Mouse (Mus musculus): ENCODE measurements around the gene Gm29735. TPM values are rescaled to one million over a fixed set of nuclear protein-coding genes. Genes with fewer than 3 reads are reported as not detected.
"Not testable (repeated sequence)": the region's sequence is repeated elsewhere in the genome, so short reads cannot be mapped to it uniquely, and the experiment has no call there.

The Gm29735 gene
- not detected in 2 replicates for polyA plus RNA-seq (2015; fragmentation: Nextera tagmentation; extraction: Ambion mirVana)

DNA sequence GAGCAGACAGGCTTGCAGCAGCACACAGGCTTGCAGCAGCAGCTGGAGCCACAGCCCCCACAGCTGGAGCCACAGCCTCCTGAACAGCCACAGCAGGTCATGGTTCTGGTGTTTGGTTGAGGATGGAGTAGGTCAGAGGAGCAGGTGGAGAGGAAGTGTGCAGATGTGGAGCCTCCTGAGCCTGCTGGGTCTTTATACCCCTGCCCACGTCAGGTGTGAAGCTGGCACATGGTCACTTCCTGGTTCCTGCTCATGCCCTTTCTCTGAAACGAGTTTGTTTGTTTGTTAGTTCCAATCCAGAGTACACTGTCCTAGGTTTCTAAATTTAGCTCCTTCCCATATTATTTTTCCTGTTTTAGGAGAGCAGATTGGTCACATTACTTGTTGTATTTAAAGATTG lies at the start of gene Gm29735:
Gm29735 (minus strand) TSS at position 101 of the 400 bp plus-strand sequence.
- not testable (repeated sequence) for H3K9me3 ChIP-seq; H3K4me2 ChIP-seq (replicated peaks); H3K27me3 ChIP-seq; H3K4me1 ChIP-seq; H3K27ac ChIP-seq; ATAC-seq (ENCODE audit: low FRiP score, low read depth); H3K36me3 ChIP-seq; H3K9ac ChIP-seq; H3K4me3 ChIP-seq
- 39% methylated on average over 2 of the region's 2 CpGs for WGBS

- Histone ChIP-seq H3K27ac (no peak overlapping the region), H3K27me3 (peaks cover 3% of the 10 kb centered on the region; the same call in 1 of the 2 replicates), H3K9me3 (no peaks in the 10 kb centered on the region), H3K36me3 (no peaks in the 10 kb centered on the region), H3K4me3 (no peak overlapping the region), H3K4me2 (replicated peaks) (no peak overlapping the region), H3K4me1 (no peaks in the 10 kb centered on the region), H3K9ac (no peak overlapping the region)
- no peak for ATAC-seq (ENCODE audit: low FRiP score, low read depth)
Observed at GRCm38 (mm10) chr7:142205488-142205887, 48.6 kb upstream of the Gm29735 start.

GRCm38 (mm10) chr7:142201064-142201463 lies 44.2 kb upstream of the Gm29735 start, which contains the start of gene Krtap5-3:
Gene Krtap5-3 (plus strand): TSS chr7:142201364.
- H3K27me3 ChIP-seq, result peaks cover 3% of the 10 kb centered on the region; the same call in 1 of the 2 replicates
- ATAC-seq (ENCODE audit: low FRiP score, low read depth), result no peak
- H3K27ac ChIP-seq, result no peak within 1 kb of the TSS
- no peaks in the 10 kb centered on the region for H3K36me3 ChIP-seq
- H3K4me1 ChIP-seq, result no peaks in the 10 kb centered on the region
- no peak within 1 kb of the TSS for H3K4me3 ChIP-seq
- H3K9ac ChIP-seq, result no peak within 1 kb of the TSS
- no peaks in the 10 kb centered on the region for H3K9me3 ChIP-seq
- H3K4me2 ChIP-seq (replicated peaks), result no peak within 1 kb of the TSS
- WGBS, result 27% methylated on average over 1 of the region's 1 CpGs

DNA sequence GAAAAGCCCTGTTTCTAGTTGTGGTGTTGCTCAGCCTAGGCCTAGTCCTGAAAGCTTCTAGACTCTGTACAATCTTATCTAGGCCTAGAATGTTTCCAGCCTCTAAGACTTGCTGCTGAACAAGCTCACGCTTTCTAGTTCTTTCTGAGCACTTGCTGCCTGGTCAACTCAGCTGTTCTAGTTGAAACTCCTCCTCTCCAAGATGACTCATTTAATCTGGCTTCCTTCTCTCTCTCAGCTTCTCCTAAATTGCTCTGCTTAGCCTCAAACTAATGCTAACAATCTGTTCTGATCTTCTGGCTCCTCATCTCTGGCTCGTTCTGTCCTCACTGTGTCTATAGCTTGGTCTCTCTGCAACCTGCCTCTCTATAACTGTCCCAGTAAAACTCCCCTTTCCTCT lies 41.8 kb upstream of the Gm29735 start:
- no peak for ATAC-seq (ENCODE audit: low FRiP score, low read depth)
- Histone ChIP-seq H3K27me3 (peaks cover 3% of the 10 kb centered on the region; the same call in 1 of the 2 replicates), H3K9me3 (no peaks in the 10 kb centered on the region), H3K4me1 (no peaks in the 10 kb centered on the region), H3K36me3 (no peaks in the 10 kb centered on the region), H3K27ac (no peak overlapping the region), H3K4me3 (no peak overlapping the region), H3K4me2 (replicated peaks) (no peak overlapping the region), H3K9ac (no peak overlapping the region)
- 77% methylated on average over 2 of the region's 2 CpGs for WGBS

DNA sequence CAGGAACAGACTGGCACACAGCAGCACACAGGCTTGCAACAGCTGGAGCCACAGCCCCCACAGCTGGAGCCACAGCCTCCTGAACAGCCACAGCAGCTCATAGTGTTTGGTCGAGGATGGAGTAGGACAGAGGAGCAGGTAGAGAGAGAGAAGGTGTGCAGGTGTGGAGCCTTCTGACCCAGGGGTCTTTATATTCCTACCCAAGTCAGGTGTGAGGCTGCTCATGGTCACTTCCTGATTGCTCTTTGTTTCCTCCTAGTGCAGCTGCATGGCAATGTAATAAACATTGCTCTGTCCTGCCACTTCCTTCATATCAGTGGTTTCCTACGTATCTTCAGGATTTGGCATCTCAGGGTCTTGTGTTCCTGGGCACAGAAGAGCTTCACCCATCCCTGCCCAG lies 33.4 kb upstream of the Gm29735 start, which contains the start of gene Gm10153:
Gm10153 (minus strand) TSS at position 101 of the 400 bp plus-strand sequence.
- no peak for ATAC-seq (ENCODE audit: low FRiP score, low read depth)
- Histone ChIP-seq H3K36me3 (no peaks in the 10 kb centered on the region), H3K4me3 (no peak within 1 kb of the TSS), H3K4me1 (no peaks in the 10 kb centered on the region), H3K27ac (no peak within 1 kb of the TSS), H3K9me3 (no peaks in the 10 kb centered on the region), H3K9ac (no peak within 1 kb of the TSS), H3K4me2 (replicated peaks) (no peak within 1 kb of the TSS), H3K27me3 (no peaks in the 10 kb centered on the region)
- WGBS, result 41% methylated on average over 2 of the region's 2 CpGs

GRCm38 (mm10) chr7:142188156-142188555 lies 31.2 kb upstream of the Gm29735 start:
- 74% methylated on average over 2 of the region's 2 CpGs for WGBS
- no peak overlapping the region for H3K4me3 ChIP-seq

GRCm38 (mm10) chr7:142181021-142181420 lies 24.1 kb upstream of the Gm29735 start:
- Histone ChIP-seq H3K36me3 (no peaks in the 10 kb centered on the region), H3K4me2 (replicated peaks) (no peak overlapping the region), H3K9ac (no peak overlapping the region), H3K27me3 (0 out of 2 replicates have a peak, but pooled peaks cover 5% of the 10 kb centered on the region), H3K4me3 (no peak overlapping the region), H3K4me1 (no peaks in the 10 kb centered on the region), H3K27ac (no peak overlapping the region), H3K9me3 (no peaks in the 10 kb centered on the region)
- whole genome bisulfite sequencing, result 47% methylated on average over 1 of the region's 1 CpGs
- ATAC-seq (ENCODE audit: low FRiP score, low read depth), result no peak

More at GRCm38 (mm10) chr7:142188156-142188555, 31.2 kb upstream of the Gm29735 start:
- Histone ChIP-seq H3K9me3 (no peaks in the 10 kb centered on the region), H3K4me2 (replicated peaks) (no peak overlapping the region), H3K36me3 (no peaks in the 10 kb centered on the region), H3K9ac (no peak overlapping the region), H3K4me1 (no peaks in the 10 kb centered on the region), H3K27me3 (no peaks in the 10 kb centered on the region), H3K27ac (no peak overlapping the region)
- no peak for ATAC-seq (ENCODE audit: low FRiP score, low read depth)

GRCm38 (mm10) chr7:142178685-142179084 lies 21.8 kb upstream of the Gm29735 start:
- H3K9me3 ChIP-seq, result no peaks in the 10 kb centered on the region
- no peak for ATAC-seq (ENCODE audit: low FRiP score, low read depth)
- H3K4me3 ChIP-seq, result no peak overlapping the region
- WGBS, result 78% methylated on average over 1 of the region's 1 CpGs
- H3K4me2 ChIP-seq (replicated peaks), result no peak overlapping the region
- H3K9ac ChIP-seq, result no peak overlapping the region
- H3K27ac ChIP-seq, result no peak overlapping the region
- H3K27me3 ChIP-seq, result 0 out of 2 replicates have a peak, but pooled peaks cover 6% of the 10 kb centered on the region
- H3K36me3 ChIP-seq, result no peaks in the 10 kb centered on the region
- H3K4me1 ChIP-seq, result no peaks in the 10 kb centered on the region

DNA sequence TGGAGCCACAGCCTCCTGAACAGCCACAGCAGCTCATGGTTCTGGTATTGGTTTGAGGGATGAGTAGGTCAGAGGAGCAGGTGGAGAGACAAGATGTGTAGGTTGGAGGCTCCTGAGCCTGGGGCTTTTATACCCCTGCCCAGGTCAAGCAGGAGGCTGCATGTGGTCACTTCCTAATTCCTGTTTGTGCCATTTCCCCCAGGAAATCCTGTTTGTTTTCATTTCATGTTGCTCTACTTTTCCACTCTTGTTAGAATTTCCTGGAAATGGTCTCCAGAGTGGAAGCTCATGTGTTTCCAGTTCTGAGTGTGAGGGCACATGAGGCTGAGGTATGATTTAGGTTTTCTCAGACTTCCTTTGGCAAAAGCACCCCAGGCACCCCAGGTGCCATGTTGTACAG lies 19.0 kb upstream of the Gm29735 start, which contains the start of gene Krtap5-2:
Krtap5-2 (minus strand) TSS at position 101 of the 400 bp plus-strand sequence.
- H3K27me3 ChIP-seq; H3K36me3 ChIP-seq; H3K9ac ChIP-seq; H3K4me2 ChIP-seq (replicated peaks); ATAC-seq (ENCODE audit: low FRiP score, low read depth); H3K4me3 ChIP-seq; H3K9me3 ChIP-seq; H3K4me1 ChIP-seq; H3K27ac ChIP-seq: not testable (repeated sequence)

DNA sequence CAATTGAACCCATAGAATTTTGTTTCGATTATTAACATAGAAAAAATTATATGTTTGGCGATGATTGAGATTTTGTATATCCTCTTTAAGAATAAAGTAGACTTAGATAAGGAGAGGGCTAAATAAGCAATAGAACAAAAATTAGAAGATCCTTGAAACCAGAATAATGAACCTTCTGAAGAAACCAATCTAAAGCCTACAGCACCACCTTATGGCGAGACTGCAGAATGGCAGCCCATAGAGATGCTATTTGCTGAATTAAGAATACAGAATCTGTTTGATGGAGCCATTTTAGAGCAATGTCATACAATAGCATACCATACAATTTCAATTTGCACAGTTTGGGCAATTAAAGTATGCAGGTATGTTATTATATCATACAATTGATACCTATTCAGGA lies 12.9 kb upstream of the Gm29735 start:
- Histone ChIP-seq H3K9ac (no peak overlapping the region), H3K4me2 (replicated peaks) (no peak overlapping the region), H3K36me3 (no peaks in the 10 kb centered on the region), H3K9me3 (no peaks in the 10 kb centered on the region), H3K4me1 (no peaks in the 10 kb centered on the region), H3K27me3 (0 out of 2 replicates have a peak, but pooled peaks cover 3% of the 10 kb centered on the region), H3K4me3 (no peak overlapping the region), H3K27ac (no peak overlapping the region)
- 50% methylated on average over 3 of the region's 3 CpGs for WGBS
- no peak for ATAC-seq (ENCODE audit: low FRiP score, low read depth)

DNA sequence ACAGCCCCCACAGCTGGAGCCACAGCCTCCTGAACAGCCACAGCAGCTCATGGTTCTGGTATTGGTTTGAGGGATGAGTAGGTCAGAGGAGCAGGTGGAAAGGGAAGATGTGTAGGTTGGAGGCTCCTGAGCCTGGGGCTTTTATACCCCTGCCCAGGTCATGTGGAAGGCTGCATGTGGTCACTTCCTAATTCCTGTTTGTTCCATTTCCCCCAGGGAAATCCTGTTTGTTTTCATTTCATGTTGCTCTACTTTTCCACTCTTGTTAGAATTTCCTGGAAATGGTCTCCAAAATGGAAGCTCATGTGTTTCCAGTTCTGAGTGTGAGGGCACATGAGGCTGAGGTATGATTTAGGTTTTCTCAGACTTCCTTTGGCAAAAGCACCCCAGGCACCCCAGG lies 8.7 kb upstream of the Gm29735 start, which contains the start of gene Gm4553:
Gm4553 (minus strand) TSS at position 101 of the 400 bp plus-strand sequence.
- not testable (repeated sequence) for H3K4me2 ChIP-seq (replicated peaks); H3K4me1 ChIP-seq; ATAC-seq (ENCODE audit: low FRiP score, low read depth); H3K9ac ChIP-seq; H3K9me3 ChIP-seq; H3K27me3 ChIP-seq; H3K27ac ChIP-seq; H3K36me3 ChIP-seq; H3K4me3 ChIP-seq

DNA sequence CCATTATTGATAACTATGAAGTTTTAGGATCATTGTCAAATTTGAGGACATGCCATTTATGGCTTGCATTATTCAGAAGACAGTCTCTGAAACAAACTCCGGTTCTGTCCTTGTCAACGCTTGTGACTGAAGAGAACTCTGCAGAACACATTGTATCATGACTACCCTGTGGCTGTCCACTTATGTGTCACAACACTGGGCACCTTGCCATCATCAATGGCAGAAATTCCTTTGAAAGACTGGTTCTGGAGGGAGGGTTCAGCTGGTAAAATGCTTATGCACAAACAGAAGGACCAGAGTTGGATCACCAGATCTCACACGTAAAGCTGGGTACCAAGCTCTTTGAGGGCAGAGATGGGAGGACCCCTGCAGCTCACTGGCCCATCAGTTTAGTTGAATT lies 2.5 kb upstream of the Gm29735 start:
- Histone ChIP-seq H3K4me3 (no peak overlapping the region), H3K4me2 (replicated peaks) (no peak overlapping the region), H3K9ac (no peak overlapping the region), H3K4me1 (no peaks in the 10 kb centered on the region), H3K9me3 (no peaks in the 10 kb centered on the region), H3K27ac (no peak overlapping the region), H3K27me3 (no peaks in the 10 kb centered on the region), H3K36me3 (no peaks in the 10 kb centered on the region)
- ATAC-seq (ENCODE audit: low FRiP score, low read depth), result no peak
- WGBS, result 97% methylated on average over 3 of the region's 3 CpGs

- Histone ChIP-seq H3K4me2 (replicated peaks) (no peak overlapping the region), H3K4me1 (no peaks in the 10 kb centered on the region), H3K27ac (no peak overlapping the region), H3K4me3 (no peak overlapping the region), H3K27me3 (no peaks in the 10 kb centered on the region), H3K36me3 (no peaks in the 10 kb centered on the region), H3K9me3 (no peaks in the 10 kb centered on the region), H3K9ac (no peak overlapping the region)
- WGBS, result 79% methylated on average over 1 of the region's 1 CpGs
- no peak for ATAC-seq (ENCODE audit: low FRiP score, low read depth)
Observed at GRCm38 (mm10) chr7:142155308-142155707, 1.6 kb downstream of the Gm29735 start.
